In the genomic region with DNA sequence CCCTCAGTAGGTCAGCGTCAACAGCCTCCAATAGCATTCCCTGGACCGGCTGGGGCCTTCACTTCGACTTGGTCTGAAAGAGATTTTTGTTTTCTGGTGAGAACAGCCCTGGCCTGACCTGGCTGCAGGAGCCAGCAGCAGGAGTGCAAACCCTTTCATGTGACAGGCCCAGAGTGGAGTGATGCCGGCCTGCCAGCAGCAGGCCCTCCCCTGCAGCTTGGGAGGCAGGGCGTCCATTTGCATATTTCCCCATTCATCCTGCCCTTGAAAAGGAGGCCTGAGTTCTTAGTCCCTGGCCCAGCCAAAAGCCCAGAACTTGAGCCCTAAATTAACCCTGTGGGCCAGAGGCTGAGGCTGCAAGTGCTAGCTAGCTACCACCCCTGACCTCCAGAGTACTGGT, we compare ENCODE assay signal across 9 mouse cellular contexts. TPM values are rescaled to one million over a fixed set of nuclear protein-coding genes. Genes with fewer than 3 reads are reported as not detected.
DNase-seq lines count a peak whose midpoint lies in the region; TF ChIP-seq lines count a peak whose summit lies in the region.
"Had no signal": no experiment of that assay in that cellular context is flagged by ENCODE, and none has a peak within 500 bp of the region (broad histone marks: within the 10 kb centered on the region; RNA-seq: fewer than 3 reads in every experiment).

No protein-coding gene starts in this region.

- H3K9me3 ChIP-seq in limb, embryonic 10.5 days (replicated peaks): no peaks in the 10 kb centered on the region

- no peaks in the 10 kb centered on the region for H3K4me1 ChIP-seq in lung, adult 2 months (ENCODE audit: control insufficient read depth, insufficient read depth, low read length)
- H3K4me1 ChIP-seq in limb, embryonic 10.5 days: peaks cover 29% of the 10 kb centered on the region

- TF ChIP-seq POLR2A in lung, adult 2 months (IDR thresholded peaks at IDR 0.05; ENCODE audit: borderline replicate concordance, extremely low read depth, low read depth, low read length): no peak

- DNase-seq in lung, adult 2 months: peak; percentile 25
- no peak for DNase-seq in lung, postnatal 4 days
- peak; percentile 76 for DNase-seq in embryo, embryonic 10 days (ENCODE audit: low spot score)
- DNase-seq in heart, postnatal 10 days: peak; percentile 27 to 30
- peak; percentile 44 for DNase-seq in limb, embryonic 10.5 days (ENCODE audit: low spot score)
- DNase-seq in right cerebral cortex, postnatal 14 days: peak; percentile 19
- no peak for DNase-seq in urinary bladder, postnatal 25 days (ENCODE audit: low spot score)

- intact Hi-C loops in heart, postnatal 10 days (cut with DNase I): no loop called here

- WGBS in lung, adult 2 months: 35% methylated on average over 5 of the region's 5 CpGs
- 4% methylated on average over 5 of the region's 5 CpGs for whole genome bisulfite sequencing in limb, embryonic 10.5 days

- H3K4me3 ChIP-seq in lung, adult 2 months (replicated peaks; ENCODE audit: extremely low read depth, low read depth, low read length): no peak overlapping the region
- H3K4me3 ChIP-seq in limb, embryonic 10.5 days: no peak overlapping the region

- H3K27me3 ChIP-seq in limb, embryonic 10.5 days (ENCODE audit: low read depth, poor library complexity, severe bottlenecking): no peaks in the 10 kb centered on the region

- peak overlapping the region; percentile 66 for H3K27ac ChIP-seq in limb, embryonic 10.5 days
- H3K27ac ChIP-seq: macrophage had no signal

- no peaks in the 10 kb centered on the region for H3K36me3 ChIP-seq in limb, embryonic 10.5 days

- no peak for TF ChIP-seq CTCF in lung, adult 2 months (IDR thresholded peaks at IDR 0.05; ENCODE audit: insufficient read depth, low read length)

RNA-seq across cellular contexts. Expression of gene Acsl6, which starts 8.4 kb away (rescaled TPM):
- polyA plus RNA-seq in lung, adult 2 months (2012; rRNA removed): 0.17 and 0.50 TPM in 2 replicates
- total RNA-seq in heart, postnatal 10 days (2021): under 1 TPM; 0.27 to 0.45 TPM
- polyA plus RNA-seq in limb, embryonic 10.5 days (2016; fragmentation: Nextera tagmentation; extraction: Ambion mirVana): 1.5 and 1.7 TPM in 2 replicates
- polyA plus RNA-seq: macrophage had no signal

RNA-seq across cellular contexts. Expression of gene Il3, which starts 44.9 kb away (rescaled TPM):
- not detected in 2 replicates for polyA plus RNA-seq in lung, adult 2 months (2012; rRNA removed)
- not detected for total RNA-seq in heart, postnatal 10 days (2021)
- not detected in 2 replicates for polyA plus RNA-seq in limb, embryonic 10.5 days (2016; fragmentation: Nextera tagmentation; extraction: Ambion mirVana)
- polyA plus RNA-seq: heart, embryonic 16.5 days; macrophage had no signal

RNA-seq across cellular contexts. Expression of gene Meikin, which starts 58.4 kb away (rescaled TPM):
- polyA plus RNA-seq in lung, adult 2 months (2012; rRNA removed): not detected in 2 replicates
- not detected for total RNA-seq in heart, postnatal 10 days (2021)
- polyA plus RNA-seq in limb, embryonic 10.5 days (2016; fragmentation: Nextera tagmentation; extraction: Ambion mirVana): not detected in 2 replicates
- polyA plus RNA-seq: heart, embryonic 16.5 days; macrophage had no signal

Comparison
In these comparisons a context has a peak if more than half of its experiments do, and no peak if none do; other contexts are left out.
1. DNase-seq: peak in lung, adult 2 months (single experiment), embryo, embryonic 10 days (single experiment), heart, postnatal 10 days (2 of 2), limb, embryonic 10.5 days (single experiment) and right cerebral cortex, postnatal 14 days (single experiment); none in lung, postnatal 4 days (0 of 2) and urinary bladder, postnatal 25 days (single experiment).